Mouse (Mus musculus) CH12.LX (cell line): ENCODE measurements at regions not wholly inside any gene's neighbourhood (a gene's known extent, or its start where the extent isn't known, plus 50 kb on each side); places are given as distances from the start of the nearest gene placed in this dataset.

ENCODE experiments used
- CTCF ChIP-seq, 2 experiments: IDR thresholded peaks in 1 of 2; conservative IDR thresholded peaks in 1 of 2; 2 replicates each; pipeline ENCODE4 v1.5.1; 2011 to 2012; ENCODE audit warnings: low read depth in 2 of 2, low read length in 2 of 2, improper control_type of control experiment in 1 of 2, inconsistent platforms in 1 of 2, mild to moderate bottlenecking in 1 of 2, moderate library complexity in 1 of 2
- TBP ChIP-seq: conservative IDR thresholded peaks from 2 replicates; pipeline ENCODE4 v1.6.1; 2011; ENCODE audit warnings: low read depth, low read length, improper control_type of control experiment

- TF ChIP-seq CTCF (conservative IDR thresholded peaks at IDR 0.05 in 1 of 2, IDR thresholded peaks at IDR 0.05 in 1 of 2; ENCODE audit: low read depth in 2 of 2, low read length in 2 of 2) (no peak), TBP (no peak)
These were observed 102.8 kb upstream of the Ctnnb1 start for GRCm38 (mm10) chr9:120826266-120826665.
